Mouse (Mus musculus) forebrain, embryonic 14.5 days (tissue): ENCODE data around the gene Clec4f. TPM values are rescaled to one million over a fixed set of nuclear protein-coding genes. Genes with fewer than 3 reads are reported as not detected.

ENCODE experiments used
- ATAC-seq: fragments of 200-750 bp; cut with Nextera tagmentation; 2 replicates; pipeline ENCODE4 v1.8.0; 2017; ENCODE audit warnings: mild to moderate bottlenecking, moderate library complexity
- DNase-seq: peaks from one replicate; pipeline ENCODE4 v3.0.0-alpha.2; 2015; ENCODE audit warnings: low spot score
- H3K27ac ChIP-seq: fragments of 300-500 bp; sonication (generic); 2 replicates; pipeline ENCODE4 v1.5.1; 2014; ENCODE audit warnings: low read depth, mild to moderate bottlenecking, control low read depth, low read length, moderate library complexity
- H3K27me3 ChIP-seq: fragments of 300-500 bp; sonication (generic); replicated peaks from 2 replicates; pipeline ENCODE4 v1.6.1; 2014; ENCODE audit warnings: low read length, control low read depth, mixed read lengths; ENCODE audit not compliant: control insufficient read depth, insufficient read depth
- H3K36me3 ChIP-seq: fragments of 300-500 bp; sonication (generic); 2 replicates; pipeline ENCODE4 v1.6.1; 2014; ENCODE audit warnings: low read length, control low read depth; ENCODE audit not compliant: control insufficient read depth, insufficient read depth
- H3K4me1 ChIP-seq: fragments of 300-500 bp; sonication (generic); 2 replicates; pipeline ENCODE4 v1.6.1; 2014; ENCODE audit warnings: antibody characterized with exemption, low read length, control low read depth; ENCODE audit not compliant: control insufficient read depth, insufficient read depth
- H3K4me2 ChIP-seq: fragments of 300-500 bp; sonication (generic); 2 replicates; pipeline ENCODE4 v1.6.1; 2014; ENCODE audit warnings: mild to moderate bottlenecking, control low read depth, low read length
- H3K4me3 ChIP-seq: fragments of 300-500 bp; sonication (generic); 2 replicates; pipeline ENCODE4 v1.5.1; 2014; ENCODE audit warnings: low read depth, low read length, control low read depth
- H3K9ac ChIP-seq: fragments of 300-500 bp; sonication (generic); 2 replicates; pipeline ENCODE4 v1.6.1; 2014; ENCODE audit warnings: mild to moderate bottlenecking, low read length, control low read depth, moderate library complexity
- H3K9me3 ChIP-seq: fragments of 300-500 bp; sonication (generic); replicated peaks from 2 replicates; pipeline ENCODE4 v1.6.1; 2016; ENCODE audit warnings: low read length, control low read depth, mixed read lengths; ENCODE audit not compliant: control insufficient read depth
- WGBS: fragments of 180-500 bp; shearing (Covaris S2); extraction: QIAGEN DNeasy Blood & Tissue Kit; methylation state at CpG from one replicate; pipeline ENCODE4 v1.1.7; 2014; 5-methylcytosine and 5-hydroxymethylcytosine counted together
- polyA plus RNA-seq: library from polyadenylated mRNA; unstranded; fragments of >200 nt; fragmentation: Nextera tagmentation; extraction: Ambion mirVana; gene quantifications from 2 replicates; pipeline ENCODE4 v1.2.1, GENCODE M21; 2014

Clec4f gene
- polyA plus RNA-seq, 1 experiment from 2014 or later, result not detected

DNA sequence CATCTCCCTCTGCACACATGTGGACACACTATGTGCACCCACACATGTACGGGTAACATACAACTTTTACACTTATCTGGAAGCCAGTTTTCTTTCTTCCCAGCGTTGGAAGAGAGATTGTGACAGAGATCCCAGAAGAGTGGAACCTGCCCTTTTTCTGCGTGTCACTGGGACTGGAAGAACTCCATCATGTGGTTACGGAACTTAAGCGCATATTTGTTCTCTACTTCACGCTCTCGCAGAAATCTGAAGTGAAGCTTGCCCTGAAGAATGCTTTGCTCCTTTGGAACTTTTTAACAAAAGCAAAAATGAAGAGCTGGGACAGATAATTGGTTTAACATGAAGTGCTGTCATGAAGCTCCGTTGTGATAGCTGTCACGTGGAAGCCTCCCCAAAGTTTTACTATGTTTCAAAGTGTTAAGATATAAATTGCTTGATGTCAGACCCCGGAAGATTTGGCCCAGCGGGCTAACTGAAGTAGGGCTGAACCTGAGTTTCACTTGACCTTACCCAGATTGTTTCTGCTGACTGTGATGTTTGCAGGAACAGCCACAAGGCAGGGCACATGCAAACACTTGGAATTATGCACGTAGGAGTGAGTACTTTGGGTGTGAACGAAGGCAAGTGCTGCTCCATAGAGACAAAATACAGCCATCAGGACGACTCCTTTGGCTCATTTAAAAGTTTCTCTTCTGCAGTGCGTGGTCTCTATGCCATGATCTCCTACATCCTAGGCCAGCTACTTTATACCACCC, 38.2 kb downstream of the Clec4f start:
- no peak overlapping the region for H3K4me2 ChIP-seq
- no peaks in the 10 kb centered on the region for H3K36me3 ChIP-seq
- ATAC-seq (no peak), DNase-seq (no peak)
- H3K27me3 ChIP-seq, result 0 out of 2 replicates have a peak, but pooled peaks cover 3% of the 10 kb centered on the region
- 85% methylated on average over 15 of the region's 15 CpGs for WGBS
- H3K4me3 ChIP-seq, result no peak overlapping the region
- no peaks in the 10 kb centered on the region for H3K4me1 ChIP-seq
- no peak overlapping the region for H3K9ac ChIP-seq
- no peak overlapping the region for H3K27ac ChIP-seq
- no peaks in the 10 kb centered on the region for H3K9me3 ChIP-seq

- Histone ChIP-seq H3K4me3 (no peak overlapping the region), H3K4me1 (no peaks in the 10 kb centered on the region), H3K27ac (no peak overlapping the region), H3K36me3 (no peaks in the 10 kb centered on the region), H3K27me3 (0 out of 2 replicates have a peak, but pooled peaks cover 3% of the 10 kb centered on the region), H3K4me2 (no peak overlapping the region), H3K9me3 (no peaks in the 10 kb centered on the region), H3K9ac (no peak overlapping the region)
- 88% methylated on average over 5 of the region's 5 CpGs for WGBS
- DNase-seq (no peak), ATAC-seq (no peak)
Observed at GRCm38 (mm10) chr6:83616512-83616911, 39.5 kb downstream of the Clec4f start.

GRCm38 (mm10) chr6:83614469-83614868, 41.5 kb downstream of the Clec4f start:
- H3K4me3 ChIP-seq, result no peak overlapping the region
- WGBS, result 94% methylated on average over 4 of the region's 4 CpGs
- no peak for DNase-seq

DNA sequence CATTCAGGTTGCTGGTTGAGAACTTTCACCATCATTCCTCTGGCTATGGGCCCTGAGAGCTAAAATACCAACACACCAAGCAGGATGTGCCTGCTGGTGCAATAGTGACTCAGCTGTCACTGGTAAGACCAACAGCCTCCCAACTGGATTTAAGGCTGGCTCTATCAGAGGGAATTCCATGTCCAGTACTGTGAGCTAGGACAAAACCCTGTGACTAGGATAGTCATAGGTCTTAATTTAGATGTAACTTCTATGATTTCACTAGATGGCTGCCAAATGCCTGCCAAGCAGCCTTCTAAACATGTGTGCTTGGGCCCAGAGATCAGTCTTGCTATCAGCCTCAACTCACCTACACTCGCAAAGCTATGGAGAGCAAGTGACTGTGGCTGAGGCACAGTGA, 43.0 kb downstream of the Clec4f start:
- Histone ChIP-seq H3K4me2 (no peak overlapping the region), H3K27me3 (no peaks in the 10 kb centered on the region), H3K36me3 (no peaks in the 10 kb centered on the region), H3K27ac (no peak overlapping the region), H3K9ac (no peak overlapping the region), H3K4me3 (no peak overlapping the region), H3K4me1 (no peaks in the 10 kb centered on the region), H3K9me3 (no peaks in the 10 kb centered on the region)
- WGBS, result 92% methylated on average over 1 of the region's 1 CpGs
- DNase-seq (no peak), ATAC-seq (no peak)

More at GRCm38 (mm10) chr6:83614469-83614868, 41.5 kb downstream of the Clec4f start:
- no peak overlapping the region for H3K4me2 ChIP-seq
- no peak overlapping the region for H3K9ac ChIP-seq
- no peaks in the 10 kb centered on the region for H3K9me3 ChIP-seq
- H3K4me1 ChIP-seq, result no peaks in the 10 kb centered on the region
- H3K27me3 ChIP-seq, result 0 out of 2 replicates have a peak, but pooled peaks cover 1% of the 10 kb centered on the region
- H3K27ac ChIP-seq, result no peak overlapping the region
- no peaks in the 10 kb centered on the region for H3K36me3 ChIP-seq
- no peak for ATAC-seq

DNA sequence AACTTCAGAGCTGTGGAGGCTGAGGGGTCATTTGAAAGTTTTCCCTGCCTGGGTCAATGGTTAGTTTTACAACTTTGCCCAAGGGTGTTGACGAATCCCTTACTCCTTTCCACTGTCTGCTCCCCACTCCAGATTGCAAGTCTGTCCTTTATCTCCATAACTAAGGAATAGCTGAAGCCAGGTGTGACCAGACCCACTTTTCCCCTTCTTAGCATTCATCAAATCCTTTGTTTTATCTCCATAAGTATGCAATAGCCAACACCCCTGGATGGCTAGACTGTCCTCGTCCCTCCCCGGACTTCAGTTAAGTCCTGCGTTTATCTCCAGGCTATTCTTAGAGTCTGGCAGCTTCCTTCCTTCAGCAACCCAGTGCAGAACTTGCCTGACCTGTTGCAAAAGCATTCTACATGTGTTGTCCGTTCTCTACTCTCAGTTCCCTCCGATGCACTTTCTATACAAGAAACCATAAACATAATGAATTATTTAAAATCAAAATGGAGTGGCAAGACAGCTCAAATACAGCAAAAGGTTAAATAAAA, 56.3 kb downstream of the Clec4f start:
- DNase-seq (no peak), ATAC-seq (no peak)
- Histone ChIP-seq H3K4me2 (no peak overlapping the region; the same call in 1 of the 2 replicates), H3K27ac (no peak overlapping the region), H3K4me3 (no peak overlapping the region), H3K36me3 (no peaks in the 10 kb centered on the region), H3K27me3 (no peaks in the 10 kb centered on the region), H3K4me1 (peaks cover 3% of the 10 kb centered on the region), H3K9me3 (no peaks in the 10 kb centered on the region), H3K9ac (no peak overlapping the region)
- WGBS, result 91% methylated on average over 6 of the region's 6 CpGs

DNA sequence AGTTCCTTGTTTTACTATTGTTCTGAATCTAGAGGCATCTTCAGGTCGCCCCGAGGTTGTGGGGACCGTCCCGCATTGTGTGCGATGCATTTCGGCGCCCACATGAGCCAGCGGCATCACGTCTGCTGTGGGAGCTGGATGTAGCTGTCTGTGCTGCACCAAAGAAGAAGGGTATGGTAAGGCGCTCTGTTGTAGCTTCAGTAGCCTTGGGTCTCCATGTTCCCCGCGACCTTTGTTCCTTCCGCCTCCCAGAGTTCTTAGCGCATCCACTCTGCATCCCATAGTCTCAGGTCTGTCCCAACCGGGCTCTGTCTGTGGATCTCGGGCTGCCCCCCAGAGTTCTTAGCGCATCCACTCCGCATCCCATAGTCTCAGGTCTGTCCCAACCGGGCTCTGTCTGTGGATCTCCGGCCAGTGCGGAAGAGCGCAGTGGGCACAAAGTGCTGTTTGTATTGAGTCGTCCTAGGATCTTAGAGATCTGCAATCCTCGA, 56.9 kb downstream of the Clec4f start:
- peak overlapping the region; percentile 24 for H3K4me3 ChIP-seq
- 35% methylated on average over 24 of the region's 24 CpGs for WGBS
- H3K4me2 ChIP-seq, result peak overlapping the region; percentile 53
- no peaks in the 10 kb centered on the region for H3K27me3 ChIP-seq
- ATAC-seq (peak; percentile 26; the same call in 1 of the 2 replicates), DNase-seq (peak; percentile 13)
- H3K9ac ChIP-seq, result peak overlapping the region; percentile 49
- no peaks in the 10 kb centered on the region for H3K36me3 ChIP-seq
- H3K4me1 ChIP-seq, result peaks cover 3% of the 10 kb centered on the region
- no peak overlapping the region for H3K27ac ChIP-seq
- no peaks in the 10 kb centered on the region for H3K9me3 ChIP-seq

- Histone ChIP-seq H3K27ac (no peak overlapping the region), H3K9me3 (no peaks in the 10 kb centered on the region), H3K4me3 (peak overlapping the region; percentile 24), H3K4me1 (peaks cover 3% of the 10 kb centered on the region), H3K27me3 (no peaks in the 10 kb centered on the region), H3K9ac (peak overlapping the region; percentile 49), H3K4me2 (peak overlapping the region; percentile 53), H3K36me3 (no peaks in the 10 kb centered on the region)
- ATAC-seq (peak; percentile 54), DNase-seq (peak; percentile 67)
- WGBS, result 8% methylated on average over 9 of the region's 9 CpGs
Observed at GRCm38 (mm10) chr6:83598646-83599045, 57.3 kb downstream of the Clec4f start.

GRCm38 (mm10) chr6:83597988-83598387, 58.0 kb downstream of the Clec4f start:
- Histone ChIP-seq H3K27ac (no peak overlapping the region), H3K9me3 (no peaks in the 10 kb centered on the region), H3K4me2 (no peak overlapping the region), H3K9ac (no peak overlapping the region), H3K36me3 (no peaks in the 10 kb centered on the region), H3K4me3 (no peak overlapping the region), H3K4me1 (peaks cover 3% of the 10 kb centered on the region), H3K27me3 (no peaks in the 10 kb centered on the region)
- 0 out of 2 replicates have a peak, but pooled peaks have one; percentile 29 for ATAC-seq
- DNase-seq, result peak; percentile 5
- WGBS, result 60% methylated on average over 3 of the region's 3 CpGs

- Histone ChIP-seq H3K9me3 (no peaks in the 10 kb centered on the region), H3K27me3 (no peaks in the 10 kb centered on the region), H3K27ac (no peak overlapping the region), H3K9ac (no peak overlapping the region), H3K36me3 (no peaks in the 10 kb centered on the region), H3K4me1 (peaks cover 3% of the 10 kb centered on the region), H3K4me3 (no peak overlapping the region), H3K4me2 (no peak overlapping the region)
- WGBS, result 82% methylated on average over 2 of the region's 2 CpGs
- DNase-seq (no peak), ATAC-seq (no peak)
Observed at GRCm38 (mm10) chr6:83595035-83595434, 61.0 kb downstream of the Clec4f start.
